ENCODE assay signal across 9 mouse cellular contexts in the genomic region with DNA sequence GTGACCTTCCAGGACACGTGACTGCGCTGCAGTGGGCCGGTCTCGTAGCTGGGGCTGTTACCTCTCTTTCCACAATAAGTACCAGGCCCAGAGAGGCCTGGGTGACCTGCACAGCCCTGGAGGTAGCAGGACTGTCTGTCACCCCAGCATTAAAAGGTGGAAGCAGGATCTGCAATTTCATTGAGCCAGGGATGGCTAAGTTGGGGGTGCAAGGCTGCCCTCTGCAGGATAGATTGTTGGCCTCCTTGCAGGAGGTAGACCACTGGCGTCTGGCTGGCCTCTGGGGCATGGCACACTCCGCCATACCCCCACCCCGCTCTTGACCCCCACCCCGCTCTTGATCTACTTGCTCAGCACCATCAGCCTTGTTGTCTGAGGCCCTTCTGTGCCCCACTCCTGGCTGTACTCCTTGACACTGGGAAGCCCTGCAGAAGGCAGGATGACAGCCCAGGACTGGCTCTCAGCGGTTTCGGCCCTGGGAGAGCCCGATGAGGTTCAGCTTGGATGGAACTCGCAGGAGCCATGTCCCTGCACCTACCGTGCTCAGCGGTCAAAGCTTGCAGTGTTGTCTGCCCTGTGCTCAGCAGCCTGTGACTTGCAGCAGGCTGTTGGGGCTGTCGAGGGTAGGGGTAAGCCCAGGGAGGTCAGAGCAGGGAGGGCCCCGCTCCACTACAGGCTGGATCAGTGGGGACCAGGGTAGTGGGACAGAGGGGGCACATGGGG. TPM values are rescaled to one million over a fixed set of nuclear protein-coding genes. Genes with fewer than 3 reads are reported as not detected.
DNase-seq lines count a peak whose midpoint lies in the region; ATAC-seq and TF ChIP-seq lines count a peak whose summit lies in the region.
"Had no signal": no experiment of that assay in that cellular context is flagged by ENCODE, and none has a peak within 500 bp of the region (broad histone marks: within the 10 kb centered on the region; RNA-seq: fewer than 3 reads in every experiment).

No protein-coding gene starts in this region.

- H3K4me1 ChIP-seq in heart, adult 2 months (ENCODE audit: control insufficient read depth, insufficient read depth, low read length) = peaks cover 5% of the 10 kb centered on the region
- peaks cover 0 to 9% of the 10 kb centered on the region in 2 experiments; a peak in 1 of 4 replicates for H3K4me1 ChIP-seq in MEL (ENCODE audit: control insufficient read depth in 1 of 2, insufficient read depth in 2 of 2, low read length in 2 of 2)
- peaks cover 14% of the 10 kb centered on the region for H3K4me1 ChIP-seq in heart, embryonic 16.5 days (ENCODE audit: control insufficient read depth, insufficient read depth, low read length)
- peaks cover 36% of the 10 kb centered on the region for H3K4me1 ChIP-seq in limb, embryonic 13.5 days

- H3K4me2 ChIP-seq in heart, embryonic 16.5 days (ENCODE audit: low read depth, low read length) = peak overlapping the region; percentile 60
- H3K4me2 ChIP-seq in limb, embryonic 13.5 days (replicated peaks) = peak overlapping the region; percentile 54

- H3K36me3 ChIP-seq in heart, adult 2 months (ENCODE audit: control insufficient read depth, insufficient read depth, low read length) = no peaks in the 10 kb centered on the region
- peaks cover 0 to 2% of the 10 kb centered on the region in 2 experiments; a peak in 1 of 4 replicates for H3K36me3 ChIP-seq in MEL (ENCODE audit: control insufficient read depth in 1 of 2, insufficient read depth in 2 of 2, low read length in 2 of 2)
- H3K36me3 ChIP-seq in heart, embryonic 16.5 days (ENCODE audit: control insufficient read depth, insufficient read depth) = peaks cover 26% of the 10 kb centered on the region
- peaks cover 74% of the 10 kb centered on the region for H3K36me3 ChIP-seq in limb, embryonic 13.5 days

- intact Hi-C loops in heart, adult 2 months (cut with DNase I) = no loop called here

- H3K27me3 ChIP-seq in heart, adult 2 months (ENCODE audit: control insufficient read depth, insufficient read depth, low read length) = no peaks in the 10 kb centered on the region
- H3K27me3 ChIP-seq in MEL (ENCODE audit: control insufficient read depth in 1 of 2, insufficient read depth in 2 of 2, low read length in 2 of 2) = no peaks in the 10 kb centered on the region
- H3K27me3 ChIP-seq in heart, embryonic 16.5 days (ENCODE audit: control insufficient read depth, insufficient read depth, low read length) = no peaks in the 10 kb centered on the region
- no peaks in the 10 kb centered on the region for H3K27me3 ChIP-seq in limb, embryonic 13.5 days
- H3K27me3 ChIP-seq: megakaryocyte, embryonic 14.5 days had no signal

- no peaks in the 10 kb centered on the region for H3K9me3 ChIP-seq in MEL (replicated peaks; ENCODE audit: insufficient read depth, low read length)
- H3K9me3 ChIP-seq in heart, embryonic 16.5 days (replicated peaks; ENCODE audit: control insufficient read depth, low read length) = no peaks in the 10 kb centered on the region
- no peaks in the 10 kb centered on the region for H3K9me3 ChIP-seq in limb, embryonic 13.5 days
- H3K9me3 ChIP-seq: megakaryocyte, embryonic 14.5 days had no signal

- no peak overlapping the region for H3K27ac ChIP-seq in heart, adult 2 months
- H3K27ac ChIP-seq in MEL (ENCODE audit: control insufficient read depth, low read depth, low read length) = no peak overlapping the region
- H3K27ac ChIP-seq in heart, embryonic 16.5 days (ENCODE audit: low read length) = no peak overlapping the region
- H3K27ac ChIP-seq in limb, embryonic 13.5 days = 0 out of 2 replicates have a peak overlapping the region, but pooled peaks have one; percentile 39

- DNase-seq in heart, adult 2 months = no peak
- no peak for DNase-seq in heart, adult 18-20 months
- peak; percentile 34 for DNase-seq in MEL (ENCODE audit: low read depth, low spot score)
- DNase-seq in retina, postnatal 1 day = peak; percentile 63
- no peak for DNase-seq in gastrocnemius, postnatal 4 days (ENCODE audit: low spot score in 2 of 2)
- no peak for DNase-seq in left cerebral cortex, adult 8-10 months (ENCODE audit: low spot score in 2 of 2)

- TF ChIP-seq POLR2A in heart, adult 2 months (IDR thresholded peaks at IDR 0.05; ENCODE audit: insufficient read depth, low read depth, low read length) = no peak
- TF ChIP-seq POLR2A in MEL (IDR thresholded peaks at IDR 0.05; ENCODE audit: control insufficient read depth in 1 of 2, insufficient read depth in 1 of 2, low read depth in 1 of 2, low read length in 2 of 2, poor library complexity in 1 of 2) = no peak

- TF ChIP-seq RAD21 in MEL (IDR thresholded peaks at IDR 0.05; ENCODE audit: low read depth, low read length) = peak; percentile 18

- no peak overlapping the region for H3K4me3 ChIP-seq in heart, adult 2 months
- no peak overlapping the region for H3K4me3 ChIP-seq in MEL (ENCODE audit: control insufficient read depth in 1 of 2, insufficient read depth in 1 of 2, low read depth in 2 of 2, low read length in 2 of 2)
- H3K4me3 ChIP-seq in heart, embryonic 16.5 days (ENCODE audit: low read length) = no peak overlapping the region; the same call in 1 of the 2 replicates
- peak overlapping the region; percentile 23 for H3K4me3 ChIP-seq in limb, embryonic 13.5 days
- H3K4me3 ChIP-seq: megakaryocyte, embryonic 14.5 days had no signal

- WGBS in heart, adult 2 months = 61% methylated on average over 16 of the region's 16 CpGs
- 48% methylated on average over 15 of the region's 16 CpGs for WGBS in heart, embryonic 16.5 days
- WGBS in limb, embryonic 13.5 days = 43% methylated on average over 16 of the region's 16 CpGs

- no peak overlapping the region for H3K9ac ChIP-seq in heart, adult 2 months (ENCODE audit: low read depth, low read length)
- H3K9ac ChIP-seq in MEL (ENCODE audit: control insufficient read depth, low read depth, low read length, poor library complexity, severe bottlenecking) = no peak overlapping the region
- peak overlapping the region; percentile 55 for H3K9ac ChIP-seq in heart, embryonic 16.5 days (ENCODE audit: low read length)
- peak overlapping the region; percentile 56 for H3K9ac ChIP-seq in limb, embryonic 13.5 days

- ATAC-seq in heart, embryonic 16.5 days (replicated peaks; ENCODE audit: extremely low read depth, insufficient read depth, low FRiP score) = no peak
- ATAC-seq in limb, embryonic 13.5 days (ENCODE audit: low FRiP score, low read depth) = no peak

- no peak for TF ChIP-seq EP300 in heart, adult 2 months (IDR thresholded peaks at IDR 0.05; ENCODE audit: insufficient read depth, low read depth, low read length)
- no peak for TF ChIP-seq EP300 in MEL (IDR thresholded peaks at IDR 0.05; ENCODE audit: low read depth in 1 of 2, low read length in 2 of 2)

- peak; percentile 63 for TF ChIP-seq CTCF in heart, adult 2 months (IDR thresholded peaks at IDR 0.05)
- TF ChIP-seq CTCF in MEL (IDR thresholded peaks at IDR 0.05 in 2 of 3, conservative IDR thresholded peaks at IDR 0.05 in 1 of 3; ENCODE audit: control insufficient read depth in 1 of 3, insufficient read depth in 1 of 3, low read depth in 2 of 3, low read length in 3 of 3, poor library complexity in 1 of 3, severe bottlenecking in 1 of 3) = peak in 2 of 3 experiments; percentile 48 to 59; a peak in 4 of 6 replicates

- H3K79me2 ChIP-seq in heart, adult 2 months (replicated peaks; ENCODE audit: control insufficient read depth, insufficient read depth, low read length) = no peaks in the 10 kb centered on the region; the same call in 1 of the 2 replicates
- peaks cover 6% of the 10 kb centered on the region for H3K79me2 ChIP-seq in MEL (ENCODE audit: control insufficient read depth, insufficient read depth, low read length, poor library complexity)

RNA-seq across cellular contexts. Expression of a gene that starts 4.4 kb away (rescaled TPM):
- total RNA-seq in heart, adult 2 months (2021) = 10 to 100 TPM; 16.1 to 18.0 TPM
- 15.4 and 18.0 TPM in 2 replicates for polyA plus RNA-seq in heart, adult 2 months (2012; rRNA removed)
- 10 to 100 TPM; 14.6 to 15.8 TPM for total RNA-seq in heart, adult 18-20 months (2021)
- 43.5 and 47.6 TPM in 2 replicates for total RNA-seq in MEL (2012; rRNA removed)
- polyA plus RNA-seq in MEL (2012; ENCODE audit: insufficient read depth in 1 of 2, insufficient read length in 2 of 2, low read depth in 1 of 2, low replicate concordance in 2 of 2, missing spikeins in 1 of 2) = 10 to 100 TPM in 1 of 2 experiments, not detected in 1; 66.8 TPM
- polyA plus RNA-seq in heart, embryonic 16.5 days (2015; fragmentation: Nextera tagmentation; extraction: Ambion mirVana) = 28.1 and 29.6 TPM in 2 replicates
- polyA plus RNA-seq in limb, embryonic 13.5 days (2015; fragmentation: Nextera tagmentation; extraction: Ambion mirVana) = 41.8 and 42.3 TPM in 2 replicates
- 10 to 100 TPM; 17.8 to 18.3 TPM for total RNA-seq in gastrocnemius, postnatal 4 days (2021)
- 10 to 100 TPM; 27.7 to 30.9 (median 29.2) TPM for total RNA-seq in left cerebral cortex, adult 8-10 months (2022)

RNA-seq across cellular contexts. Expression of a gene that starts 12.0 kb away (rescaled TPM):
- total RNA-seq in heart, adult 2 months (2021) = 1 to 10 TPM; 3.8 to 4.1 TPM
- 7.1 and 8.7 TPM in 2 replicates for polyA plus RNA-seq in heart, adult 2 months (2012; rRNA removed)
- total RNA-seq in heart, adult 18-20 months (2021) = 1 to 10 TPM; 2.5 to 2.7 TPM
- 0.13 TPM in 1 of 2 replicates, not detected in the other for total RNA-seq in MEL (2012; rRNA removed)
- under 1 TPM in 1 of 2 experiments, not detected in 1; 0.31 TPM for polyA plus RNA-seq in MEL (2012; ENCODE audit: insufficient read depth in 1 of 2, insufficient read length in 2 of 2, low read depth in 1 of 2, low replicate concordance in 2 of 2, missing spikeins in 1 of 2)
- polyA plus RNA-seq in heart, embryonic 16.5 days (2015; fragmentation: Nextera tagmentation; extraction: Ambion mirVana) = 15.2 and 16.3 TPM in 2 replicates
- polyA plus RNA-seq in limb, embryonic 13.5 days (2015; fragmentation: Nextera tagmentation; extraction: Ambion mirVana) = 5.2 and 7.8 TPM in 2 replicates
- 1 to 10 TPM; 4.8 to 5.8 TPM for total RNA-seq in gastrocnemius, postnatal 4 days (2021)
- 1 to 10 TPM in 2 of 4 experiments, under 1 TPM in 2; 0.63 to 1.3 (median 0.93) TPM for total RNA-seq in left cerebral cortex, adult 8-10 months (2022)

RNA-seq across cellular contexts. Expression of a gene that starts 23.7 kb away (rescaled TPM):
- total RNA-seq in heart, adult 2 months (2021) = 10 to 100 TPM; 27.0 to 28.0 TPM
- polyA plus RNA-seq in heart, adult 2 months (2012; rRNA removed) = 37.5 and 44.2 TPM in 2 replicates
- 10 to 100 TPM; 23.1 to 25.6 TPM for total RNA-seq in heart, adult 18-20 months (2021)
- 14.1 and 14.4 TPM in 2 replicates for total RNA-seq in MEL (2012; rRNA removed)
- polyA plus RNA-seq in MEL (2012; ENCODE audit: insufficient read depth in 1 of 2, insufficient read length in 2 of 2, low read depth in 1 of 2, low replicate concordance in 2 of 2, missing spikeins in 1 of 2) = 10 to 100 TPM in 1 of 2 experiments, not detected in 1; 40.5 TPM
- polyA plus RNA-seq in heart, embryonic 16.5 days (2015; fragmentation: Nextera tagmentation; extraction: Ambion mirVana) = 31.3 and 33.2 TPM in 2 replicates
- 51.5 and 58.5 TPM in 2 replicates for polyA plus RNA-seq in limb, embryonic 13.5 days (2015; fragmentation: Nextera tagmentation; extraction: Ambion mirVana)
- 10 to 100 TPM; 35.8 TPM for total RNA-seq in gastrocnemius, postnatal 4 days (2021)
- total RNA-seq in left cerebral cortex, adult 8-10 months (2022) = 100 to 1,000 TPM; 355 to 367 (median 361) TPM

RNA-seq across cellular contexts. Expression of a gene that starts 25.1 kb away (rescaled TPM):
- total RNA-seq in heart, adult 2 months (2021) = not detected
- 0.12 and 0.78 TPM in 2 replicates for polyA plus RNA-seq in heart, adult 2 months (2012; rRNA removed)
- total RNA-seq in heart, adult 18-20 months (2021) = under 1 TPM in 1 of 2 experiments, not detected in 1; 0.87 TPM
- 2.5 and 2.9 TPM in 2 replicates for total RNA-seq in MEL (2012; rRNA removed)
- 1 to 10 TPM in 1 of 2 experiments, not detected in 1; 4.9 TPM for polyA plus RNA-seq in MEL (2012; ENCODE audit: insufficient read depth in 1 of 2, insufficient read length in 2 of 2, low read depth in 1 of 2, low replicate concordance in 2 of 2, missing spikeins in 1 of 2)
- polyA plus RNA-seq in heart, embryonic 16.5 days (2015; fragmentation: Nextera tagmentation; extraction: Ambion mirVana) = 4.7 and 5.3 TPM in 2 replicates
- 2.6 and 2.9 TPM in 2 replicates for polyA plus RNA-seq in limb, embryonic 13.5 days (2015; fragmentation: Nextera tagmentation; extraction: Ambion mirVana)
- under 1 TPM; 0.25 to 0.44 TPM for total RNA-seq in gastrocnemius, postnatal 4 days (2021)
- total RNA-seq in left cerebral cortex, adult 8-10 months (2022) = under 1 TPM in 3 of 4 experiments, not detected in 1; 0.23 to 1.00 (median 0.27) TPM

RNA-seq across cellular contexts. Expression of a gene that starts 26.6 kb away (rescaled TPM):
- total RNA-seq in heart, adult 2 months (2021) = 1 to 10 TPM; 5.5 to 6.4 TPM
- 4.7 and 4.8 TPM in 2 replicates for polyA plus RNA-seq in heart, adult 2 months (2012; rRNA removed)
- total RNA-seq in heart, adult 18-20 months (2021) = 1 to 10 TPM; 3.4 to 4.7 TPM
- not detected in 2 replicates for total RNA-seq in MEL (2012; rRNA removed)
- not detected for polyA plus RNA-seq in MEL (2012; ENCODE audit: insufficient read depth in 1 of 2, insufficient read length in 2 of 2, low read depth in 1 of 2, low replicate concordance in 2 of 2, missing spikeins in 1 of 2)
- polyA plus RNA-seq in heart, embryonic 16.5 days (2015; fragmentation: Nextera tagmentation; extraction: Ambion mirVana) = 0.08 and 0.11 TPM in 2 replicates
- polyA plus RNA-seq in limb, embryonic 13.5 days (2015; fragmentation: Nextera tagmentation; extraction: Ambion mirVana) = 0.06 TPM in 1 of 2 replicates, not detected in the other
- under 1 TPM; 0.66 to 0.86 TPM for total RNA-seq in gastrocnemius, postnatal 4 days (2021)
- total RNA-seq in left cerebral cortex, adult 8-10 months (2022) = 1 to 10 TPM; 2.0 to 2.3 (median 2.2) TPM

Comparison
In these comparisons a context has a peak if more than half of its experiments do, and no peak if none do; other contexts are left out.
1. H3K9ac ChIP-seq: peak in heart, embryonic 16.5 days (single experiment) and limb, embryonic 13.5 days (single experiment); none in heart, adult 2 months (single experiment) and MEL (single experiment).
2. DNase-seq: peak in MEL (single experiment) and retina, postnatal 1 day (single experiment); none in heart, adult 2 months (0 of 2), heart, adult 18-20 months (0 of 2), gastrocnemius, postnatal 4 days (0 of 2) and left cerebral cortex, adult 8-10 months (0 of 2).
3. RNA of a gene that starts 23.7 kb away (total RNA-seq): 355 to 367 TPM in left cerebral cortex, adult 8-10 months; 35.8 TPM in gastrocnemius, postnatal 4 days, 27.0 to 28.0 TPM in heart, adult 2 months, 23.1 to 25.6 TPM in heart, adult 18-20 months and 14.1 to 14.4 TPM in MEL; every median in the first group is over 4 times any median in the second.